Mouse (Mus musculus) heart, embryonic 16.5 days (tissue): ENCODE measurements at regions not wholly inside any gene's neighbourhood (a gene's known extent, or its start where the extent isn't known, plus 50 kb on each side); places are given as distances from the start of the nearest gene placed in this dataset.
A peak's percentile ranks its signal among the peaks of the same experiment; 100 is the strongest.

Experiments used
- ATAC-seq: fragments of 200-750 bp; cut with Nextera tagmentation; replicated peaks from 2 replicates; pipeline ENCODE4 v1.8.0; 2017; ENCODE audit warnings: moderate number of reproducible peaks; ENCODE audit not compliant: insufficient read depth, low FRiP score; ENCODE audit errors: extremely low read depth
- H3K27ac ChIP-seq: fragments of 300-500 bp; sonication (generic); 2 replicates; pipeline ENCODE4 v1.5.1; 2014; ENCODE audit warnings: mild to moderate bottlenecking, low read length, control low read depth, moderate library complexity
- H3K27me3 ChIP-seq: fragments of 300-500 bp; sonication (generic); 2 replicates; pipeline ENCODE4 v1.6.1; 2014; ENCODE audit warnings: low read length, mixed read lengths; ENCODE audit not compliant: control insufficient read depth, insufficient read depth
- H3K36me3 ChIP-seq: fragments of 300-500 bp; sonication (generic); 2 replicates; pipeline ENCODE4 v1.6.1; 2014; ENCODE audit not compliant: control insufficient read depth, insufficient read depth
- H3K4me1 ChIP-seq: fragments of 300-500 bp; sonication (generic); 2 replicates; pipeline ENCODE4 v1.6.1; 2014; ENCODE audit warnings: low read length, mixed read lengths; ENCODE audit not compliant: control insufficient read depth, insufficient read depth
- H3K4me2 ChIP-seq: fragments of 300-500 bp; sonication (generic); 2 replicates; pipeline ENCODE4 v1.6.1; 2014; ENCODE audit warnings: low read depth, mild to moderate bottlenecking, control low read depth, low read length
- H3K4me3 ChIP-seq: fragments of 300-500 bp; sonication (generic); 2 replicates; pipeline ENCODE4 v1.5.1; 2014; ENCODE audit warnings: mild to moderate bottlenecking, control low read depth, low read length
- H3K9ac ChIP-seq: fragments of 300-500 bp; sonication (generic); 2 replicates; pipeline ENCODE4 v1.6.1; 2014; ENCODE audit warnings: low read length, control low read depth
- H3K9me3 ChIP-seq: fragments of 300-500 bp; sonication (generic); replicated peaks from 2 replicates; pipeline ENCODE4 v1.6.1; 2016; ENCODE audit warnings: low read length; ENCODE audit not compliant: control insufficient read depth
- WGBS: fragments of 180-500 bp; shearing (Covaris S2); extraction: QIAGEN DNeasy Blood & Tissue Kit; methylation state at CpG from one replicate; pipeline ENCODE4 v1.1.7; 2014; 5-methylcytosine and 5-hydroxymethylcytosine counted together

DNA sequence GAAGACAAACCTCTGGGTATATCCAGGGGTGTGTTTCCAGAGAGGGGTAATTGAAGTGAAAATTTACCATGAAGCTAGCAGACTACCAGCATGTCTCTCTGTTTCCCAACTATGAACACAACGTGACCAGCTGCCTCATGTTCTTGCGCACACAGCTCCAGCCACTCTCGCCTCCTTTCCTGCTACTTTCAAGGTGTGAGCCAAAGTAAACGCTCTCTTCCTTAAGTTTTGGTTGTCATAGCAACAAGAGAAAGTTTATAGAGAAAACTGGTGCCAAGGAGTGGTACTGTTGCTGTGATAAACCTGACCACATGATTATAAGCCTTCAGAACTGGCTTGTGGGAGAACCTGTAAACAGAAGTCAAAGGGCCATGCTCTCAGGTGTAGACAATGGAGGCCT lies 207.0 kb upstream of the Dio3 start:
- no peak overlapping the region for H3K9ac ChIP-seq

DNA sequence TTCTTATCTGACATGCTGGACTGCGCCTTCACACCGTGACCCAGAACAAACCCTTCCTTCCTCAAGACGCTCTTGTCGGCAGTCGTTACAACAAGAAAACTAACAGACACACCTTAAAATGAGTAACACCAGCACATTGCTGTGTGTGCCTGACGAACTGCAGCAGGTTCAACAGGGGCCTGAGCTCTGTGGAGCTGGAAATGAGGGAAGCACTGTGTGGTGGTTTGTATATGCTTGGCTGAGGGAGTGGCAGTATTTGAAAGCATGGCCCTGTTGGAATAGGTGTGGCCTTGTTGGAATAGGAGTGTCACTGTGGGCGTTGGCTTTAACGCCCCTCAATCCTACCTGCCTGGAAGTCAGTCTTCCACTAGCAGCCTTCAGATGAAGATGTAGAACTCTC lies 203.9 kb upstream of the Dio3 start:
- H3K36me3 ChIP-seq = no peaks in the 10 kb centered on the region
- no peak overlapping the region for H3K4me3 ChIP-seq
- H3K9ac ChIP-seq = no peak overlapping the region
- H3K27ac ChIP-seq = no peak overlapping the region
- H3K9me3 ChIP-seq = 0 out of 2 replicates have a peak, but pooled peaks cover 3% of the 10 kb centered on the region
- ATAC-seq = no peak
- no peaks in the 10 kb centered on the region for H3K4me1 ChIP-seq
- WGBS = 74% methylated on average over 8 of the region's 8 CpGs
- H3K27me3 ChIP-seq = no peaks in the 10 kb centered on the region
- no peak overlapping the region for H3K4me2 ChIP-seq

More for the DNA sequence above, 207.0 kb upstream of the Dio3 start:
- Histone ChIP-seq H3K27me3 (no peaks in the 10 kb centered on the region), H3K36me3 (no peaks in the 10 kb centered on the region), H3K27ac (no peak overlapping the region), H3K4me3 (no peak overlapping the region), H3K9me3 (peaks cover 12% of the 10 kb centered on the region), H3K4me1 (no peaks in the 10 kb centered on the region), H3K4me2 (no peak overlapping the region)
- WGBS = 48% methylated on average over 4 of the region's 4 CpGs
- no peak for ATAC-seq

GRCm38 (mm10) chr12:110077211-110077884 lies 201.5 kb upstream of the Dio3 start:
- Histone ChIP-seq H3K4me2 (no peak overlapping the region), H3K27me3 (no peaks in the 10 kb centered on the region), H3K4me1 (no peaks in the 10 kb centered on the region), H3K9ac (no peak overlapping the region), H3K4me3 (no peak overlapping the region), H3K27ac (no peak overlapping the region), H3K36me3 (no peaks in the 10 kb centered on the region), H3K9me3 (no peaks in the 10 kb centered on the region)
- ATAC-seq = no peak
- WGBS = 60% methylated on average over 6 of the region's 6 CpGs

GRCm38 (mm10) chr12:110078081-110078505 lies 200.8 kb upstream of the Dio3 start:
- no peaks in the 10 kb centered on the region for H3K36me3 ChIP-seq
- H3K4me3 ChIP-seq = no peak overlapping the region
- no peak overlapping the region for H3K9ac ChIP-seq
- 63% methylated on average over 13 of the region's 13 CpGs for WGBS
- no peak overlapping the region for H3K4me2 ChIP-seq
- no peak overlapping the region for H3K27ac ChIP-seq
- no peaks in the 10 kb centered on the region for H3K27me3 ChIP-seq
- H3K9me3 ChIP-seq = no peaks in the 10 kb centered on the region
- ATAC-seq = 0 out of 2 replicates have a peak, but pooled peaks have one; percentile 31
- no peaks in the 10 kb centered on the region for H3K4me1 ChIP-seq

DNA sequence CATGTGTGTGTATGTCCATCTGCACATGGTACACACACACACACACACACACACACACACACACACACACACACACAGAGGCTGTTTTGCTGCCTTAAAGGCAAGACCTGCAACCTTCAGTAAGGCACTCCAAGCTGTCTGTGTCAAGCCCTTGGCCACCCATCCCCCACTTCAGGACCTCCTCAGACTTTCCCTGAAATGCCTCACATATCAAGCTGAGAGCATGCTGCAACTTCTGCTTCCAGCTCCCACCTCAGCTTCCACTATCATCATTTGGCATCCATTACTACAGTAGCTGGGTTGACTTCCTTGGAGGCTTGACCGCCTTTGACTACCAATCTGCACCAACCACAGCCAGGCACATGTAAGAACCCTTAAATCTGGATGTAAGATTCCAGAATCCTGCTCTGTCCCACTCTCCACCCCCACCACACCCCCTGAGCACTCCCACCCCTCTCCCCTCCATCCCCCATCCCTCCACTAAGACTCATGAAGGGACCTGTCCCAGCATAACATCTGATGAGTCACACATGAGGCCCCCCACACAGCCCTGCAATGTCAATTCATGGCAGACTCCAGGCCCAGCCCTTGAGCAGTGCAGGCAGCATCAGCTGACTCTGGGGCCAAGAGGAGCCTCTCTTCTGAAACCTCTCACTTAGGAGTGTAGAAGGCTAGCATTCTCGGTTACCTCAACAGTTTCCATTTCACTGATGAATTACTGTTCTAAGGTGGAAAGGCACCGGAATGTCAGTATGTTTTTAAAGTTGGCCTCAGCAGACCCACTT lies 196.8 kb upstream of the Dio3 start:
- no peak for ATAC-seq
- 74% methylated on average over 3 of the region's 3 CpGs for WGBS
- Histone ChIP-seq H3K9ac (no peak overlapping the region), H3K4me1 (no peaks in the 10 kb centered on the region), H3K4me2 (no peak overlapping the region), H3K9me3 (no peaks in the 10 kb centered on the region), H3K27ac (no peak overlapping the region), H3K4me3 (no peak overlapping the region), H3K36me3 (no peaks in the 10 kb centered on the region), H3K27me3 (no peaks in the 10 kb centered on the region)

- H3K4me3 ChIP-seq = no peak overlapping the region
- 53% methylated on average over 13 of the region's 13 CpGs for WGBS
- no peak overlapping the region for H3K4me2 ChIP-seq
- no peaks in the 10 kb centered on the region for H3K9me3 ChIP-seq
- H3K27me3 ChIP-seq = no peaks in the 10 kb centered on the region
- H3K27ac ChIP-seq = no peak overlapping the region
- H3K4me1 ChIP-seq = no peaks in the 10 kb centered on the region
- H3K36me3 ChIP-seq = no peaks in the 10 kb centered on the region
- ATAC-seq = no peak
- no peak overlapping the region for H3K9ac ChIP-seq
These were observed 195.9 kb upstream of the Dio3 start for GRCm38 (mm10) chr12:110082921-110083320.

DNA sequence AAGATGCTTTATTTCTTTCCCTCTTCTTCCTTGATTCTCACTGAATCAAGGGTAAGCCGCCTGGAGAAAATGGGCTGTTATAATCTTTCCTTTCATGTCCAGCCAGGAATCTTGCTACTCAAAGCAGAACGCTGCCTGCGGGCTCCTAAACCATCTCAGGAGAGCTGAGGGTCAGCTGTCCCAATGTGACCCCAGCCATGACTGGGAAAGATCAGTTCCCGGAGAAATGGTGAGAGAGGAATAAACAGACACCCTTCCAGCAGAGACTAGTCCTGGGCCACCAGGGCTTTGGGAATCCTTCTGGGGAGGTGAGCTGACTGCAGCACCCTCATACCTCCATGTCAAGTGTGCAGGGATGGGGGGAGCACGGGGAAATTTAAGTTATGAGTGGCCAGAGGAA lies 195.4 kb upstream of the Dio3 start:
- H3K4me2 ChIP-seq = no peak overlapping the region
- no peak overlapping the region for H3K9ac ChIP-seq
- H3K27ac ChIP-seq = no peak overlapping the region
- H3K4me1 ChIP-seq = no peaks in the 10 kb centered on the region
- H3K27me3 ChIP-seq = no peaks in the 10 kb centered on the region
- no peaks in the 10 kb centered on the region for H3K9me3 ChIP-seq
- no peaks in the 10 kb centered on the region for H3K36me3 ChIP-seq
- no peak overlapping the region for H3K4me3 ChIP-seq
- no peak for ATAC-seq
- WGBS = 62% methylated on average over 5 of the region's 5 CpGs

- no peak overlapping the region for H3K9ac ChIP-seq
- H3K4me1 ChIP-seq = no peaks in the 10 kb centered on the region
- no peaks in the 10 kb centered on the region for H3K36me3 ChIP-seq
- H3K9me3 ChIP-seq = no peaks in the 10 kb centered on the region
- no peaks in the 10 kb centered on the region; the same call in 1 of the 2 replicates for H3K27me3 ChIP-seq
- H3K4me2 ChIP-seq = no peak overlapping the region
- WGBS = 64% methylated on average over 2 of the region's 2 CpGs
- no peak overlapping the region for H3K4me3 ChIP-seq
- no peak overlapping the region for H3K27ac ChIP-seq
- ATAC-seq = no peak
These were observed 191.9 kb upstream of the Dio3 start for GRCm38 (mm10) chr12:110086921-110087320.

DNA sequence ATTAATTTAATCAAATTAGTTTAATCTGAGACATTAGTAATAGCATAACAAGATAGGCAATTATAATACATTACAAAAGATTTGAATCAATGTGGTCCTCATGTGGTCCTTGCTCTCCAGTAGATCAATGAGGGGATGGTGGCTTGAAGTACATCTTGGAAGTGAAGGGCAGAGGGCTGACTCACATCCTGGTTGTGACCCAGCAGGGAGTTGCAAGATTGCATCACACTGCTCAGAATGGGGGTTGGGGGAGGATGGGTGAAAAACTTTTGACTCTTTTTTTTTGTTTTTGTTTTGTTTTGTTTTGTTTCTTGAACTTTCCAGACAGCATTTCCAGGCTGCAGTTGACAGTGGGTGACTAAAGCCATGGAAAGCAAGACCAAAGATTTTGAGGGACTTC lies 191.1 kb upstream of the Dio3 start:
- H3K36me3 ChIP-seq = no peaks in the 10 kb centered on the region
- H3K27ac ChIP-seq = no peak overlapping the region
- no peak overlapping the region for H3K4me2 ChIP-seq
- no peak overlapping the region for H3K4me3 ChIP-seq
- no peaks in the 10 kb centered on the region for H3K9me3 ChIP-seq
- H3K27me3 ChIP-seq = no peaks in the 10 kb centered on the region; the same call in 1 of the 2 replicates
- H3K4me1 ChIP-seq = no peaks in the 10 kb centered on the region
- H3K9ac ChIP-seq = no peak overlapping the region
- no peak for ATAC-seq
